Mouse (Mus musculus) brain, embryonic 14.5 days (tissue): ENCODE data around the gene Dysf.

Experiments
- CTCF ChIP-seq: fragments of 200-500 bp; IDR thresholded peaks from 2 replicates; pipeline ENCODE4 v1.5.1; 2012; ENCODE audit warnings: inconsistent platforms, mild to moderate bottlenecking, moderate library complexity, borderline replicate concordance; ENCODE audit not compliant: insufficient read depth, insufficient read length; ENCODE audit errors: extremely low read depth
- POLR2A ChIP-seq: fragments of 200-500 bp; IDR thresholded peaks from 2 replicates; pipeline ENCODE4 v1.6.1; 2012; ENCODE audit warnings: mild to moderate bottlenecking, inconsistent platforms, borderline replicate concordance; ENCODE audit not compliant: poor library complexity, insufficient read depth, insufficient read length, severe bottlenecking; ENCODE audit errors: extremely low read depth

DNA sequence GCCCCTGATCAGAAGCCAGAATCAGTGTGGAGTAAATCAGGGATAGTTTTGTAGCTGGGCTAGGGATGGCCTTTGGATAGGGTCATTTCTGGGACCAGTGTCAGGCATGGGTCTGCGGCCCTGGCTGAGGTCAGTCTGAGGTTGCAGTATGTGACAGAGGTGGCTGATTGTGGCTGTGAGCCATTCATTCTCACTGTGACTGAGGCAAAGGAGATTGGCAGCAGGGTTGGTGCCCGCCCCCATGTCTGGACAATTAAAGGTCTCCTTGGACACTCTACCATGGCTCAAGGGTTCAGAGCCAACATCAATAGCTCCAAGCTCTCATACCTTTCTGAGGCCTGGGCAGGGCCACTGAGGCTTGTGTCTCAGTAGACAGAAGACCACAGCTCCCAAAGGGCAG lies 227.0 kb downstream of the Dysf start:
- TF ChIP-seq POLR2A: no peak
- TF ChIP-seq CTCF: no peak
